In the genomic region with DNA sequence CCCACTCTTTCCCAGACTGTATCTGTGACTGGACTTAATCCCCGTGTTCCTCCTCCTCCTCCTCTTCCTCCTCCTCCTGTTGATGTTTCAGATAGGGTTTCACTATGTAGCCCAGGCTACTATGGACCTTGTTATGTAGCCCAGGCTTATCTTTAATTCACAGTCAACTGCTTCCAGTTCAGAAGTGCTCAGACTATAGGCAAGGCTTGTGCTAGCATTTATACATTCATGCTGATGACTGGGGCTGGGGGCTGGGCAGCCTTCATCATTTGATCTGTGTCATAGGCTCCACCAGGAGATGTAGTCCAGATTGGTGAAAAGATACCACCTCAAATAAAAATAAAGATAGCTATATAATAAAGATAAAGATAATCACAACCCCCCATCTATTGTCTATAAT, we compare ENCODE assay signal across 22 mouse cellular contexts. TPM values are rescaled to one million over a fixed set of nuclear protein-coding genes. Genes with fewer than 3 reads are reported as not detected.
"Had no signal": no experiment of that assay in that cellular context is flagged by ENCODE, and none has a peak within 500 bp of the region (broad histone marks: within the 10 kb centered on the region; RNA-seq: fewer than 3 reads in every experiment).

No protein-coding gene starts in this region.

- ATAC-seq: liver, postnatal 0 days; lung, postnatal 0 days had no signal

- DNase-seq: liver, postnatal 0 days; lung, adult 2 months; lung, postnatal 14 days; lung, postnatal 36 days; midbrain, embryonic 14.5 days; right cerebral cortex, postnatal 14 days; thymus, adult 18-20 months; thymus, postnatal 14 days; thymus, postnatal 36 days had no signal

- H3K4me2 ChIP-seq: liver, embryonic 15.5 days; lung, embryonic 15.5 days; midbrain, embryonic 12.5 days; neural tube, embryonic 12.5 days; stomach, embryonic 15.5 days had no signal

- H3K36me3 ChIP-seq: liver, embryonic 15.5 days; lung, embryonic 15.5 days; midbrain, embryonic 12.5 days; neural tube, embryonic 12.5 days; stomach, embryonic 15.5 days had no signal

- H3K4me1 ChIP-seq: neural tube, embryonic 12.5 days; stomach, embryonic 15.5 days had no signal

- H3K9ac ChIP-seq: liver, embryonic 15.5 days; liver, postnatal 0 days; lung, embryonic 15.5 days; midbrain, embryonic 12.5 days; neural tube, embryonic 12.5 days; stomach, embryonic 15.5 days had no signal

- H3K4me3 ChIP-seq: liver, embryonic 15.5 days; lung, embryonic 15.5 days; megakaryocyte, embryonic 14.5 days; midbrain, embryonic 12.5 days; neural tube, embryonic 12.5 days; stomach, embryonic 15.5 days had no signal

- H3K27me3 ChIP-seq: neural tube, embryonic 12.5 days had no signal

- H3K27ac ChIP-seq: liver, embryonic 15.5 days; lung, embryonic 15.5 days; macrophage; midbrain, embryonic 12.5 days; neural tube, embryonic 12.5 days; stomach, embryonic 15.5 days; stomach, postnatal 0 days had no signal

- H3K9me3 ChIP-seq: liver, embryonic 15.5 days; lung, embryonic 15.5 days; midbrain, embryonic 12.5 days; neural tube, embryonic 12.5 days; stomach, embryonic 15.5 days had no signal

RNA-seq across cellular contexts. Expression of a gene that starts 4.7 kb away (rescaled TPM):
- polyA plus RNA-seq: liver, embryonic 15.5 days; liver, postnatal 0 days; lung, adult 2 months; lung, embryonic 15.5 days; lung, postnatal 0 days; macrophage; midbrain, embryonic 12.5 days; midbrain, embryonic 14.5 days; midbrain, postnatal 0 days; neural tube, embryonic 12.5 days; neural tube, embryonic 14.5 days; spleen, adult 2 months; stomach, embryonic 15.5 days; stomach, postnatal 0 days; thymus, postnatal 0 days had no signal
